Mouse (Mus musculus) ES-E14 (cell line): ENCODE data around the gene Setd1b. TPM values are rescaled to one million over a fixed set of nuclear protein-coding genes. Genes with fewer than 3 reads are reported as not detected.

ENCODE experiments used
- DNase-seq: peaks from one replicate; pipeline ENCODE4 v3.0.0-alpha.2; 2013; ENCODE audit warnings: low read depth, low spot score
- H3K27ac ChIP-seq: 2 replicates; pipeline ENCODE4 v1.5.1; 2012; ENCODE audit warnings: low read depth, mild to moderate bottlenecking, low read length, moderate library complexity, mixed read lengths; ENCODE audit not compliant: poor library complexity, insufficient read depth, severe bottlenecking
- H3K36me3 ChIP-seq: 2 replicates; pipeline ENCODE4 v1.6.1; 2012; ENCODE audit warnings: mild to moderate bottlenecking, low read length, moderate library complexity, mixed read lengths; ENCODE audit not compliant: control insufficient read depth, poor library complexity, insufficient read depth, severe bottlenecking
- H3K4me1 ChIP-seq, 2 experiments: fragments of 150-350 bp in 1 of 2; sonication (generic) in 1 of 2; 2 replicates each; pipeline ENCODE4 v1.6.1; 2012; ENCODE audit warnings: low read length in 2 of 2, mild to moderate bottlenecking in 1 of 2, mixed read lengths in 1 of 2; ENCODE audit not compliant: control insufficient read depth in 2 of 2, insufficient read depth in 2 of 2, poor library complexity in 1 of 2
- H3K4me3 ChIP-seq, 2 experiments: fragments of 150-350 bp in 1 of 2; sonication (generic) in 1 of 2; 2 replicates each; pipeline ENCODE4 v1.5.1; 2012; ENCODE audit warnings: low read length in 2 of 2, low read depth in 1 of 2, mild to moderate bottlenecking in 1 of 2, mixed read lengths in 1 of 2; ENCODE audit not compliant: insufficient read depth in 1 of 2, poor library complexity in 1 of 2, severe bottlenecking in 1 of 2
- H3K9ac ChIP-seq: 2 replicates; pipeline ENCODE4 v1.6.1; 2012; ENCODE audit warnings: low read depth, mild to moderate bottlenecking, low read length, mixed read lengths; ENCODE audit not compliant: poor library complexity, insufficient read depth, severe bottlenecking
- H3K9me3 ChIP-seq: fragments of 150-350 bp; sonication (generic); 2 replicates; pipeline ENCODE4 v1.6.1; 2012; ENCODE audit warnings: low read depth, mild to moderate bottlenecking, low read length; ENCODE audit not compliant: control insufficient read depth, insufficient read depth
- CHD2 ChIP-seq: IDR thresholded peaks from 2 replicates; pipeline ENCODE4 v1.6.1; 2014; ENCODE audit warnings: mild to moderate bottlenecking, low read depth, low read length, inconsistent platforms
- HCFC1 ChIP-seq: IDR thresholded peaks from 2 replicates; pipeline ENCODE4 v1.6.1; 2012; ENCODE audit warnings: low read length, inconsistent platforms, borderline replicate concordance; ENCODE audit not compliant: insufficient read depth
- MAFK ChIP-seq: IDR thresholded peaks from 2 replicates; pipeline ENCODE4 v1.6.1; 2014; ENCODE audit warnings: mild to moderate bottlenecking, low read depth, low read length, inconsistent platforms; ENCODE audit not compliant: insufficient read depth
- ZC3H11A ChIP-seq: IDR thresholded peaks from 2 replicates; pipeline ENCODE4 v1.6.1; 2012; ENCODE audit warnings: low read depth, mild to moderate bottlenecking, inconsistent platforms, low read length, borderline replicate concordance
- ZNF384 ChIP-seq: IDR thresholded peaks from 2 replicates; pipeline ENCODE4 v1.6.1; 2012; ENCODE audit warnings: low read depth, low read length, inconsistent platforms
- in situ Hi-C, 2 experiments: fragments of 600-800 bp; cut with MboI; formaldehyde crosslinking; loops; one replicate each; pipeline ENCODE4 v1.15.1; 2025; ENCODE audit warnings: low sequenced_read_pairs in 2 of 2, inconsistent platforms in 1 of 2; ENCODE audit not compliant: unreplicated experiment in 2 of 2
- total RNA-seq: library from RNA; depleted of rRNA; stranded (reverse); fragments of 300-350 nt; gene quantifications from 2 replicates; pipeline ENCODE4 v1.2.3, GENCODE M21; 2012

The Setd1b gene
- total RNA-seq, 1 experiment: 7.6 TPM

DNA sequence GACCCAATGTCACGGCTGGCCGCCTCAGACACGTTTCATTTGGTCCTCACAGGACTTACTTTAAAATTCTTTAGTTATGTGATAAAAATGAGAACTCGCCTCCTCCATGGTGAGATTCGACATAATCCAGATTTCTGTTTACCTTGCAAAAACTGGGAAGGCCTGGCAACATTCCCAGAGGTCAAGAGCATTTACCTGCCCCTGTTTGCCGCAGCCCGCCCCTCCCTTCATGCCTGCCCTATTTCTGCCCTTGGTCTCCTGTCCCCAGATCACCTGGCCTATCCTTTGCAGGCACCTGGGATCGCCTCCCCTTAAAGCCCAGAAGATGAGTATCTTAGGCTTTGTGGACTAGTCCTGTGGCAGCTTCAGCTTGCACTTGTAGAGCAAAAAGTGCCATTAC is 24.2 kb upstream of the Setd1b start:
- DNase-seq: no peak

GRCm38 (mm10) chr5:123118826-123119225 is 23.2 kb upstream of the Setd1b start:
- no peaks in the 10 kb centered on the region; the same call in 1 of the 2 replicates for H3K36me3 ChIP-seq
- H3K27ac ChIP-seq: no peak overlapping the region
- no peaks in the 10 kb centered on the region for H3K9me3 ChIP-seq
- no peak for DNase-seq
- no peak overlapping the region for H3K9ac ChIP-seq
- TF ChIP-seq ZC3H11A (no peak), HCFC1 (no peak), CHD2 (no peak), MAFK (no peak)
- no peak overlapping the region for H3K4me3 ChIP-seq
- peaks cover 6 to 13% of the 10 kb centered on the region in 2 experiments; a peak in 3 of 4 replicates for H3K4me1 ChIP-seq
- in situ Hi-C loops: no loop called here

More for the DNA sequence above, 24.2 kb upstream of the Setd1b start:
- Histone ChIP-seq H3K9ac (no peak overlapping the region), H3K4me1 (peaks cover 6 to 13% of the 10 kb centered on the region in 2 experiments; a peak in 3 of 4 replicates), H3K4me3 (no peak overlapping the region), H3K9me3 (no peaks in the 10 kb centered on the region), H3K36me3 (no peaks in the 10 kb centered on the region; the same call in 1 of the 2 replicates), H3K27ac (no peak overlapping the region)
- TF ChIP-seq ZC3H11A (no peak), ZNF384 (no peak), CHD2 (no peak), MAFK (no peak), HCFC1 (no peak)
- in situ Hi-C loops: no loop called here

DNA sequence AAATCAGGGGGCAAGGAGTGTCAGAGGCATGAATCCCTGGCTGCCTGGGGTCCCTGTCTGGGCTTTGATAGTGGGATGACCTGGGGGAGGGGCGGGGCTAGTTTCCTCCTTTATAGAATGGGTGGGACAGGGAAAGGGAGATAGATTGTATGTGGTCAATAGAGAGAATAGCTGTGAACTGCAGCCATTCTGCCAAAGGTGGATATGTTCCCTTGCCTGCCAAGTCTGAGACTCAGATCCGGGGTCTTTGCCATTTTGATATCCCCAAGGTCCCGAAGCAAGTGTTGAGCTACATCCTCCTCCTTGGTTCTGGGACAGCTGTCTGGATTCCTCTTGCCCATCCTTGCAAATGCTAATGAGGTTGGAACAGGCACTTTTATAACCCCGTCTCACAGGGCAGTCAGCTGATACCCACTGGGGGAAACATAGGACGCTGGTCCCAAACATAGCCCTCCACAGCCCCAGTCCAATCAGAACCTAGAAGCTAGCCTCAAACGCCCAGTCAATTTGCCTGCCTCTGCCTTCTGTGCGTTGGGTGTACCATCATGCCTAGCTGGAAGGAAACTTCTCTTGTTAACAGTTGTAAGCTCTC is 21.3 kb upstream of the Setd1b start:
- no peak for DNase-seq
- TF ChIP-seq MAFK (no peak), CHD2 (no peak), ZC3H11A (no peak), ZNF384 (no peak), HCFC1 (no peak)
- in situ Hi-C loops: no loop called here
- no peaks in the 10 kb centered on the region for H3K9me3 ChIP-seq
- no peak overlapping the region for H3K27ac ChIP-seq
- peak overlapping the region; percentile 46; the same call in 1 of the 2 replicates for H3K9ac ChIP-seq
- no peaks in the 10 kb centered on the region for H3K36me3 ChIP-seq
- peak overlapping the region; percentile 4 to 47; a peak in 2 of 4 replicates for H3K4me3 ChIP-seq
- H3K4me1 ChIP-seq: peaks cover 6 to 18% of the 10 kb centered on the region in 2 experiments; a peak in 3 of 4 replicates

DNA sequence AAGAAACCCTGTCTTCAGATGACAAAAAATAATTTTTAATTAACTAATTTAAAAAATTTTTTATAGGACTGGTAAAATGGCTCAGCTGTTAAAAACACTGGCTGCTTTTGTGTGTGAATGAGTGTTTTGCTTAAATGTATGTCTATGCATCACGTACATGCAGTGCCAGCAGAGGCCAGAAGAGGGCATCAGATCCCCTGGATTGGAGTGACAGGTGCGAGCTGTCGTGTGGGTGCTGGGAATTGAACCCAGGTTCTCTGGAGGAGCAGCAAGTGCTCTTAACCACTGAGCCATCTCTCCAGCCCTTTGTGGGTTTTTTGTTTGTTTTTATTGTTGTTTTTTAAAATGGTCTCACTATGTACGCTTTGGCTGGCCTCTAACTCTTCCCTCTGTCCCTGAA is 19.8 kb upstream of the Setd1b start:
- TF ChIP-seq ZC3H11A (peak; percentile 63; the same call in 1 of the 2 replicates), CHD2 (no peak)
- H3K9ac ChIP-seq: no peak overlapping the region
- no peak overlapping the region for H3K4me3 ChIP-seq
- peaks cover 6 to 21% of the 10 kb centered on the region in 2 experiments; a peak in 3 of 4 replicates for H3K4me1 ChIP-seq
- in situ Hi-C loops: no loop called here
- no peaks in the 10 kb centered on the region for H3K36me3 ChIP-seq
- H3K27ac ChIP-seq: no peak overlapping the region
- H3K9me3 ChIP-seq: no peaks in the 10 kb centered on the region
- DNase-seq: no peak

DNA sequence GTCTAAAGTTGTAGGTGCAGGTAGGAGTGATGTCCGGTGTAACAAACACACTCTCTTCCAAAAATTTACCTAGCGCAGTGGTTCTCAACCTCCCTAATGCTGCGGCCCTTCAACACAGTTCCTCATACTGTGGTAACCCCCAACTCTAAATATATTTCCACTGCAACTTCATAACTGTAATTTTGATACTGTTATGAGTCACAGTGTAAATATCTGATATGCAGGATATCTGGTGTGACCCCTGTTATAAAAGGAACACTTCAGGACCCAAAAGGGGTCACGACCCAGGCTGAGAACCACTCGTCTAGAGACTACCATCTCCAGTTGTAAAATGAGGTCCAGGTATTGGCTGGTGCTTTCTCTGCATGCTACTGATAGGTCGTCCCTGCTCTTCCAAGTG is 16.9 kb upstream of the Setd1b start:
- no peak for DNase-seq
- Histone ChIP-seq H3K9me3 (no peaks in the 10 kb centered on the region), H3K36me3 (no peaks in the 10 kb centered on the region), H3K4me1 (peaks cover 4 to 18% of the 10 kb centered on the region in 2 experiments; a peak in 3 of 4 replicates), H3K9ac (no peak overlapping the region), H3K4me3 (no peak overlapping the region), H3K27ac (no peak overlapping the region)
- TF ChIP-seq CHD2 (no peak), MAFK (no peak), ZNF384 (no peak), ZC3H11A (no peak), HCFC1 (no peak)
- in situ Hi-C loops: no loop called here
